Mouse (Mus musculus): ENCODE data around the gene Tspan5. TPM values are rescaled to one million over a fixed set of nuclear protein-coding genes. Genes with fewer than 3 reads are reported as not detected.

The Tspan5 gene
- polyA plus RNA-seq, 1 experiment, result 3.4 TPM

GRCm38 (mm10) chr3:138764782-138765181 is 22.8 kb downstream of the Tspan5 start:
- H3K9me3 ChIP-seq, result no peaks in the 10 kb centered on the region
- TF ChIP-seq GATA1 (IDR thresholded peaks at IDR 0.05; ENCODE audit: borderline replicate concordance, low read length) (no peak), FLI1 (IDR thresholded peaks at IDR 0.05; ENCODE audit: low read length) (no peak)

GRCm38 (mm10) chr3:138767034-138767433 is 25.0 kb downstream of the Tspan5 start:
- Histone ChIP-seq H3K4me1 (no peaks in the 10 kb centered on the region), H3K36me3 (replicated peaks; ENCODE audit: low read length) (no peaks in the 10 kb centered on the region), H3K9me3 (no peaks in the 10 kb centered on the region), H3K4me3 (replicated peaks) (no peak overlapping the region), H3K27me3 (replicated peaks) (no peaks in the 10 kb centered on the region)
- TF ChIP-seq GATA1 (IDR thresholded peaks at IDR 0.05; ENCODE audit: borderline replicate concordance, low read length), result no peak
- no peak for TF ChIP-seq FLI1 (IDR thresholded peaks at IDR 0.05; ENCODE audit: low read length)

More at GRCm38 (mm10) chr3:138764782-138765181, 22.8 kb downstream of the Tspan5 start:
- Histone ChIP-seq H3K36me3 (replicated peaks; ENCODE audit: low read length) (no peaks in the 10 kb centered on the region), H3K4me3 (replicated peaks) (no peak overlapping the region), H3K27me3 (replicated peaks) (no peaks in the 10 kb centered on the region), H3K4me1 (no peaks in the 10 kb centered on the region)

- H3K36me3 ChIP-seq (replicated peaks; ENCODE audit: low read length), result no peaks in the 10 kb centered on the region
- TF ChIP-seq GATA1 (IDR thresholded peaks at IDR 0.05; ENCODE audit: borderline replicate concordance, low read length) (no peak), FLI1 (IDR thresholded peaks at IDR 0.05; ENCODE audit: low read length) (no peak)
- no peaks in the 10 kb centered on the region for H3K4me1 ChIP-seq
- no peaks in the 10 kb centered on the region for H3K9me3 ChIP-seq
- H3K4me3 ChIP-seq (replicated peaks), result no peak overlapping the region
- no peaks in the 10 kb centered on the region for H3K27me3 ChIP-seq (replicated peaks)
These were observed 26.6 kb downstream of the Tspan5 start for GRCm38 (mm10) chr3:138768541-138769093.

GRCm38 (mm10) chr3:138770650-138771331 is 28.8 kb downstream of the Tspan5 start:
- no peaks in the 10 kb centered on the region for H3K4me1 ChIP-seq
- no peaks in the 10 kb centered on the region for H3K27me3 ChIP-seq (replicated peaks)
- H3K4me3 ChIP-seq (replicated peaks), result no peak overlapping the region
- H3K36me3 ChIP-seq (replicated peaks; ENCODE audit: low read length), result no peaks in the 10 kb centered on the region
- H3K9me3 ChIP-seq, result no peaks in the 10 kb centered on the region
- TF ChIP-seq FLI1 (IDR thresholded peaks at IDR 0.05; ENCODE audit: low read length) (no peak), GATA1 (IDR thresholded peaks at IDR 0.05; ENCODE audit: borderline replicate concordance, low read length) (no peak)

DNA sequence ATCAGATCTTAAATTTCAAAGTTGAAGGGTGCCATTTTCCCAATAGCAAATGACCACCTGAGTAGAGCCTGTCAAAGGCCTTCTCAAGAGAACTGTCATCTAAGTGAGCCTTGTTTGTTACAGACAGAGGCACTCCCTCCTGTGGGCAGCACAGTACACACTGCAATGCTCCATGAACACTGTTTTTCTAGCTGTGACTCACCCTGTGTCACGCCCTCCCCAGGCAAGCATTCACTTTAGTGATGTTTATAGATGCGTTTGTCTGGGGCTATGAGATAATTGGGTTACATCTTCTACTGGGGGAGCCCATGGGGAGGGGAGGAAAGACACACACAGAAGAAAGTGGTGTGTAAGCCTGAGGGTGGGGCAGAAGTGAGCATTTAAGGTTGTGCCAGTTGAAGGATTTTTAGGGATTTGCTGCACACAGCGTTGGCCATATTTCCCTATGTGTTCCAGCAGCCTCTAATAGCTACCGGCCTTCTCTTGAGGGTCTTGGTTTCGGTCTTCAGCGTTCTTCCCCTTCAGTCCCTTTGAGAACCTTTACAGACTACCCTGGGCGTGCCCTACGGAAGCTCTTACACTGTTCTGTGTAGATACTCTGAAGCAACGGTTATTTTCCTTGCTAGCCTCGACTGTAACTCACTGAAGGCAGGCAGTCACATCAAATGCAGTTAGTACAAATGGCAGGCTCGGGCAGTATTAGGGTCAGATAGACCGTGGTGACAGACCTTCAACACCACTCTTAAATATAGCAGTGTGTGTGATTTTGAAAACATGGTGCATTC is 29.7 kb downstream of the Tspan5 start:
- Histone ChIP-seq H3K4me1 (no peaks in the 10 kb centered on the region), H3K27me3 (replicated peaks) (no peaks in the 10 kb centered on the region), H3K36me3 (replicated peaks; ENCODE audit: low read length) (no peaks in the 10 kb centered on the region), H3K4me3 (replicated peaks) (no peak overlapping the region), H3K9me3 (no peaks in the 10 kb centered on the region)
- no peak for TF ChIP-seq FLI1 (IDR thresholded peaks at IDR 0.05; ENCODE audit: low read length)
- no peak for TF ChIP-seq GATA1 (IDR thresholded peaks at IDR 0.05; ENCODE audit: borderline replicate concordance, low read length)

GRCm38 (mm10) chr3:138773871-138774606 is 32.0 kb downstream of the Tspan5 start:
- peaks cover 7% of the 10 kb centered on the region for H3K9me3 ChIP-seq
- H3K4me1 ChIP-seq, result no peaks in the 10 kb centered on the region
- no peak for TF ChIP-seq FLI1 (IDR thresholded peaks at IDR 0.05; ENCODE audit: low read length)
- H3K27me3 ChIP-seq (replicated peaks), result no peaks in the 10 kb centered on the region
- no peaks in the 10 kb centered on the region for H3K36me3 ChIP-seq (replicated peaks; ENCODE audit: low read length)
- no peak overlapping the region for H3K4me3 ChIP-seq (replicated peaks)

DNA sequence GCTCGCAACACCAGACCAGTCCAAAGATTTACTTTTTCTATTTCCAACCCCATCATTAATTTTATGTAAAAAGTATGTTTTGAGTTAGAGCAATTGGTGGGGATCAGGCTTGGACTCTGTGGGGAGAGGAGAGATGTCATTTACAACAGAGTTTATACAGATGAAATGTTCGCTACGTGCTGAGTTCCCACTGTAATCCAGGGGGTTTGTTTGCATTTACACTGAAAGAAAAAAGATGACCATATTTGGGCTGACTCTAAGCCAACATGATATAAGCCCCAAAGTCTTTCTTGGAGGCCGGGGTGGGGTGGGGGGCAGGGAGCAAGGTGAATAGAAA is 32.6 kb downstream of the Tspan5 start:
- TF ChIP-seq FLI1 (IDR thresholded peaks at IDR 0.05; ENCODE audit: low read length), result no peak
- H3K4me1 ChIP-seq, result no peaks in the 10 kb centered on the region

DNA sequence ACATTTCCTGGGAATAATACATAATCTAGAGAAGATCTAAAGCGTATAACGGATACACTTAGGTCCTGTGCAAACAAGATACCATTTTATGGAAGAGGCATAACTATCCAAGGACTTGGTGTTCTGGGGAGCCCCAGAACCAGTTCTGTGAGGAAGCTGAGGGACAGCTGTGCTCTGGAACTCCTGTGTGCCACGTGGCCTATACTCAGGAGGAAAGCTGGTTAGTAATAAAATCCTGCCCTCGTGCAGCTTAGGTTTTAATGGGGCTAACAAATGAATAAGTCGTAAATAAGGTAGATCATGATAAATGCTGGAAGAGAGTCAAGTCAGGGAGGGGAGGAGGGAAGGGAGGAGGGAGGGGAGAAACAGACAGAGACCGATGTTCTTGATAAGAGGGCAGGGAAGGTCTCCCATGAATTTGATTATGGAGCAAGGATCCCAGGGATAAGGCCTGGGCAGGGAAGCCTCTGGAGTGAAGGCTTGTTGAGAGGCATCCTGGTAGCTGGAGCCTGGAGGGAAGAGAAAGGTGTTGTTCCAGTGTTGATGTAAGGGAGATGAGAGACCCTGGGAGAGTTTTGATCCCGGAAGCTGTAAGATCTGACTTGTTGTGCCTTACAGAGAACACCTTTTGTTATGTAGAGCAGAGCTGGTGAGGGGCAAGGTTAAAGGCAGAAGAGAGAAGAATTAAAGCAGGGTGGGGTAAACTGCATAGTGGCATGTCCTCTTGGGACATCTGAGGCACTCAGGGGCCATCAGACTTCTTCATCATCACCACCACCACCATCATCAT is 34.1 kb downstream of the Tspan5 start:
- TF ChIP-seq FLI1 (IDR thresholded peaks at IDR 0.05; ENCODE audit: low read length), result no peak
- no peak for TF ChIP-seq GATA1 (IDR thresholded peaks at IDR 0.05; ENCODE audit: borderline replicate concordance, low read length)
- H3K27me3 ChIP-seq (replicated peaks), result no peaks in the 10 kb centered on the region
- peaks cover 10% of the 10 kb centered on the region for H3K9me3 ChIP-seq
- H3K36me3 ChIP-seq (replicated peaks; ENCODE audit: low read length), result no peaks in the 10 kb centered on the region
- no peaks in the 10 kb centered on the region for H3K4me1 ChIP-seq
- H3K4me3 ChIP-seq (replicated peaks), result peak overlapping the region; percentile 18

More for the DNA sequence above, 32.6 kb downstream of the Tspan5 start:
- Histone ChIP-seq H3K27me3 (replicated peaks) (no peaks in the 10 kb centered on the region), H3K36me3 (replicated peaks; ENCODE audit: low read length) (no peaks in the 10 kb centered on the region), H3K4me3 (replicated peaks) (no peak overlapping the region), H3K9me3 (peaks cover 10% of the 10 kb centered on the region)

DNA sequence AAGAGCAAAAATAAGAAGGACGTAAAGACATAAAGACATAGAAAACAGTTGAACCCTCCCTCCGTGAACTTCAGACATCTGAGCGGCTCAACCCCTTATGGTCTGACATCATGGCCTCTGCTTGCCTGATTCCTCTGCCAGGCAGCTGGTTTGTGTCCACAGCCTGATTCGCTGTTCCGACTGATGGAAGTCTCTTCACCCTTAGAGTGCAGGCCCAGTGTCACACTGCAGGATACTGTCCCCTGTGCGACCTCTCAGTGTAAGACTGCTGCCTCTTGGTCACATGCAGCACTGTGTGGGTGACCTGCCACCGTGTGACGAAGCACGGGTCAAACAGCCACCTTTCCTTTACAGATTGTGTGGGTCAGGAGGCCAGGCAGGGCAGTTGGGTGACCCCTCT is 39.5 kb downstream of the Tspan5 start:
- TF ChIP-seq GATA1 (IDR thresholded peaks at IDR 0.05; ENCODE audit: borderline replicate concordance, low read length) (no peak), FLI1 (IDR thresholded peaks at IDR 0.05; ENCODE audit: low read length) (no peak)
- Histone ChIP-seq H3K27me3 (replicated peaks) (no peaks in the 10 kb centered on the region), H3K4me1 (no peaks in the 10 kb centered on the region), H3K4me3 (replicated peaks) (no peak overlapping the region), H3K36me3 (replicated peaks; ENCODE audit: low read length) (no peaks in the 10 kb centered on the region), H3K9me3 (peaks cover 19% of the 10 kb centered on the region)

Data from megakaryocyte, embryonic 14.5 days (primary cell).